Mouse (Mus musculus): ENCODE data around the gene Efnb1.
"Not testable (repeated sequence)": the region's sequence is repeated elsewhere in the genome, so short reads cannot be mapped to it uniquely, and the experiment has no call there.

Gene Efnb1

GRCm38 (mm10) chrX:99135523-99136258, at the start of gene Efnb1:
Gene Efnb1 (plus strand): TSS chrX:99136130.
- DNase-seq (ENCODE audit: low read depth, low spot score): peak; percentile 84

GRCm38 (mm10) chrX:99092704-99093103, 43.2 kb upstream of the Efnb1 start:
- no peak for DNase-seq (ENCODE audit: low read depth, low spot score)

- DNase-seq (ENCODE audit: low read depth, low spot score): not testable (repeated sequence)
Observed at GRCm38 (mm10) chrX:99111088-99111724, 24.7 kb upstream of the Efnb1 start.

- no peak for DNase-seq (ENCODE audit: low read depth, low spot score)
Observed at GRCm38 (mm10) chrX:99119510-99119909, 16.4 kb upstream of the Efnb1 start.

- DNase-seq (ENCODE audit: low read depth, low spot score): peak; percentile 54
Observed at GRCm38 (mm10) chrX:99130059-99130458, 5.9 kb upstream of the Efnb1 start.

- DNase-seq (ENCODE audit: low read depth, low spot score): no peak
Observed at GRCm38 (mm10) chrX:99132573-99132972, 3.4 kb upstream of the Efnb1 start.

- peak; percentile 75 for DNase-seq (ENCODE audit: low read depth, low spot score)
Observed at GRCm38 (mm10) chrX:99134891-99135290, 1.0 kb upstream of the Efnb1 start.

- DNase-seq (ENCODE audit: low read depth, low spot score): no peak
Observed at GRCm38 (mm10) chrX:99136431-99136966, 569 bp downstream of the Efnb1 start.

- DNase-seq (ENCODE audit: low read depth, low spot score): no peak
Observed at GRCm38 (mm10) chrX:99137143-99137870, 1.4 kb downstream of the Efnb1 start.

GRCm38 (mm10) chrX:99137928-99138740, 2.2 kb downstream of the Efnb1 start:
- DNase-seq (ENCODE audit: low read depth, low spot score): no peak

- DNase-seq (ENCODE audit: low read depth, low spot score): no peak
Observed at GRCm38 (mm10) chrX:99141079-99141478, 5.1 kb downstream of the Efnb1 start.

- DNase-seq (ENCODE audit: low read depth, low spot score): no peak
Observed at GRCm38 (mm10) chrX:99141900-99142299, 6.0 kb downstream of the Efnb1 start.

- no peak for DNase-seq (ENCODE audit: low read depth, low spot score)
Observed at GRCm38 (mm10) chrX:99145561-99145960, 9.6 kb downstream of the Efnb1 start.

- DNase-seq (ENCODE audit: low read depth, low spot score): no peak
Observed at GRCm38 (mm10) chrX:99148061-99148905, 12.4 kb downstream of the Efnb1 start.

- no peak for DNase-seq (ENCODE audit: low read depth, low spot score)
Observed at GRCm38 (mm10) chrX:99149047-99149446, 13.1 kb downstream of the Efnb1 start.

- no peak for DNase-seq (ENCODE audit: low read depth, low spot score)
Observed at GRCm38 (mm10) chrX:99149900-99150299, 14.0 kb downstream of the Efnb1 start.

GRCm38 (mm10) chrX:99150712-99151111, 14.8 kb downstream of the Efnb1 start:
- DNase-seq (ENCODE audit: low read depth, low spot score): no peak

GRCm38 (mm10) chrX:99151434-99151833, 15.5 kb downstream of the Efnb1 start:
- DNase-seq (ENCODE audit: low read depth, low spot score): no peak

GRCm38 (mm10) chrX:99152141-99152540, 16.2 kb downstream of the Efnb1 start:
- no peak for DNase-seq (ENCODE audit: low read depth, low spot score)

- DNase-seq (ENCODE audit: low read depth, low spot score): no peak
Observed at GRCm38 (mm10) chrX:99152566-99153265, 16.8 kb downstream of the Efnb1 start.

Measured in embryo, embryonic 11.5 days (tissue).